41 mouse cellular contexts compared by ENCODE assay signal in genomic region chr7:18001131-18001530, GRCm38 (mm10). TPM values are rescaled to one million over a fixed set of nuclear protein-coding genes. Genes with fewer than 3 reads are reported as not detected.
"Had no signal": no experiment of that assay in that cellular context is flagged by ENCODE, and none has a peak within 500 bp of the region (broad histone marks: within the 10 kb centered on the region; RNA-seq: fewer than 3 reads in every experiment).

No protein-coding gene starts in this region.

RNA-seq across cellular contexts. Expression of gene Ceacam13, which starts 8.6 kb away (rescaled TPM):
- total RNA-seq: heart, postnatal 10 days; heart, postnatal 14 days; heart, postnatal 25 days; heart, postnatal 36 days; heart, postnatal 4 days; hematopoietic stem cell, adult 5-6 weeks; hindbrain, postnatal 0 days; layer of hippocampus, adult 18-20 months; layer of hippocampus, adult 2 months; layer of hippocampus, adult 8-10 months; layer of hippocampus, postnatal 10 days; layer of hippocampus, postnatal 14 days; layer of hippocampus, postnatal 25 days; layer of hippocampus, postnatal 36 days; left cerebral cortex, adult 18-20 months; left cerebral cortex, adult 2 months; left cerebral cortex, adult 8-10 months had no signal
- polyA plus RNA-seq: heart, embryonic 12.5 days; heart, embryonic 13.5 days; heart, embryonic 14.5 days; heart, embryonic 15.5 days; heart, embryonic 16.5 days; heart, postnatal 0 days; hindbrain, embryonic 10.5 days; hindbrain, embryonic 11.5 days; hindbrain, embryonic 12.5 days; hindbrain, embryonic 13.5 days; hindbrain, embryonic 14.5 days; hindbrain, embryonic 15.5 days; hindbrain, embryonic 16.5 days; hindbrain, postnatal 0 days; inflammation-experienced regulatory T-cells, adult 6 months; intestine, embryonic 14.5 days; intestine, embryonic 15.5 days; intestine, embryonic 16.5 days; kidney, adult 2 months; kidney, embryonic 14.5 days; kidney, embryonic 15.5 days; kidney, embryonic 16.5 days; kidney, postnatal 0 days; large intestine, adult 2 months had no signal

RNA-seq across cellular contexts. Expression of gene Ceacam11, which starts 29.2 kb away (rescaled TPM):
- total RNA-seq: heart, postnatal 10 days; heart, postnatal 14 days; heart, postnatal 25 days; heart, postnatal 36 days; heart, postnatal 4 days; hematopoietic stem cell, adult 5-6 weeks; hindbrain, postnatal 0 days; layer of hippocampus, adult 18-20 months; layer of hippocampus, adult 2 months; layer of hippocampus, adult 8-10 months; layer of hippocampus, postnatal 10 days; layer of hippocampus, postnatal 14 days; layer of hippocampus, postnatal 25 days; layer of hippocampus, postnatal 36 days; left cerebral cortex, adult 18-20 months; left cerebral cortex, adult 2 months; left cerebral cortex, adult 8-10 months had no signal
- polyA plus RNA-seq: heart, embryonic 12.5 days; heart, embryonic 13.5 days; heart, embryonic 14.5 days; heart, embryonic 15.5 days; heart, embryonic 16.5 days; heart, postnatal 0 days; hindbrain, embryonic 10.5 days; hindbrain, embryonic 11.5 days; hindbrain, embryonic 12.5 days; hindbrain, embryonic 13.5 days; hindbrain, embryonic 14.5 days; hindbrain, embryonic 15.5 days; hindbrain, embryonic 16.5 days; hindbrain, postnatal 0 days; inflammation-experienced regulatory T-cells, adult 6 months; intestine, embryonic 14.5 days; intestine, embryonic 15.5 days; intestine, embryonic 16.5 days; intestine, postnatal 0 days; kidney, adult 2 months; kidney, embryonic 14.5 days; kidney, embryonic 15.5 days; kidney, embryonic 16.5 days; kidney, postnatal 0 days; large intestine, adult 2 months had no signal
